Mouse (Mus musculus) neural tube, embryonic 11.5 days (tissue): ENCODE measurements at regions not wholly inside any gene's neighbourhood (a gene's known extent, or its start where the extent isn't known, plus 50 kb on each side); places are given as distances from the start of the nearest gene placed in this dataset.

Experiments
- ATAC-seq: fragments of 200-750 bp; cut with Nextera tagmentation; 2 replicates; pipeline ENCODE4 v1.8.0; 2017; ENCODE audit warnings: moderate number of reproducible peaks, mild to moderate bottlenecking, moderate TSS enrichment, moderate library complexity; ENCODE audit not compliant: insufficient read depth, low FRiP score, low TSS enrichment
- DNase-seq: peaks from one replicate; pipeline ENCODE4 v3.0.0-alpha.2; 2015; ENCODE audit warnings: low spot score
- H3K27ac ChIP-seq: fragments of 300-500 bp; sonication (generic); 2 replicates; pipeline ENCODE4 v1.5.1; 2014; ENCODE audit warnings: low read depth, mild to moderate bottlenecking, low read length
- H3K27me3 ChIP-seq: fragments of 300-500 bp; sonication (generic); 2 replicates; pipeline ENCODE4 v1.6.1; 2014; ENCODE audit warnings: mild to moderate bottlenecking, low read length, mixed read lengths; ENCODE audit not compliant: control insufficient read depth, insufficient read depth
- H3K36me3 ChIP-seq: fragments of 300-500 bp; sonication (generic); 2 replicates; pipeline ENCODE4 v1.6.1; 2014; ENCODE audit warnings: mild to moderate bottlenecking, low read length, moderate library complexity, mixed read lengths; ENCODE audit not compliant: control insufficient read depth, insufficient read depth
- H3K4me1 ChIP-seq: fragments of 300-500 bp; sonication (generic); 2 replicates; pipeline ENCODE4 v1.6.1; 2014; ENCODE audit warnings: low read length, mixed read lengths; ENCODE audit not compliant: control insufficient read depth, insufficient read depth
- H3K4me2 ChIP-seq: fragments of 300-500 bp; sonication (generic); 2 replicates; pipeline ENCODE4 v1.6.1; 2014; ENCODE audit warnings: low read depth, mild to moderate bottlenecking, moderate library complexity
- H3K4me3 ChIP-seq: fragments of 300-500 bp; sonication (generic); 2 replicates; pipeline ENCODE4 v1.5.1; 2014; ENCODE audit warnings: low read depth, low read length
- H3K9ac ChIP-seq: fragments of 300-500 bp; sonication (generic); 2 replicates; pipeline ENCODE4 v1.6.1; 2014; ENCODE audit warnings: mild to moderate bottlenecking, low read length
- H3K9me3 ChIP-seq: fragments of 300-500 bp; sonication (generic); 2 replicates; pipeline ENCODE4 v1.6.1; 2016; ENCODE audit warnings: low read length; ENCODE audit not compliant: control insufficient read depth
- WGBS: fragments of 180-500 bp; shearing (Covaris S2); extraction: QIAGEN DNeasy Blood & Tissue Kit; methylation state at CpG from one replicate; pipeline ENCODE4 v1.1.7; 2014; 5-methylcytosine and 5-hydroxymethylcytosine counted together

DNA sequence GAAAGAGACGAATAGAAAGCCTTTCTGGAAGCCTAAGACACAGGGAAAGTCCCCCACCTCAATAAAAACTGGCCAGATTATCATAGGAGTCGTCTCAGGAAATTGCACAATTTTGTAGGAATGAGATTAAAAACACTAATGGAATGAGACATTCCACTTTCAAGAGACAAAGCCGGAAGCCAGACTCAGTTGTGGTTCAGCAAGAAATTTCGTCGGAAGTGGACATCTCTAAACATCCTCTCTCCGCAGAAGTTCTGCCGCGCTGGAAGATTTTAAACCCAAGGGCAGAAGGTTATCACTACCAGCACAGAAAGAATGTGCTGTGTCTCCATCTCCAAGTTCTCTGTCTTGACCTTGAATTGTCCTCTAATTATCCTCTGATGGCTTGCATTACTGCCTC is 63.5 kb upstream of the Lnx1 start:
- no peak for DNase-seq
- Histone ChIP-seq H3K4me2 (no peak overlapping the region), H3K9ac (no peak overlapping the region), H3K9me3 (no peaks in the 10 kb centered on the region), H3K27me3 (no peaks in the 10 kb centered on the region), H3K36me3 (no peaks in the 10 kb centered on the region), H3K4me3 (no peak overlapping the region), H3K27ac (no peak overlapping the region), H3K4me1 (peaks cover 3% of the 10 kb centered on the region; the same call in 1 of the 2 replicates)
- WGBS = 90% methylated on average over 8 of the region's 8 CpGs
- no peak for ATAC-seq

GRCm38 (mm10) chr5:74765061-74765767 is 62.5 kb upstream of the Lnx1 start:
- Histone ChIP-seq H3K9me3 (no peaks in the 10 kb centered on the region), H3K36me3 (no peaks in the 10 kb centered on the region), H3K4me3 (no peak overlapping the region), H3K4me1 (peaks cover 3% of the 10 kb centered on the region; the same call in 1 of the 2 replicates), H3K9ac (no peak overlapping the region), H3K4me2 (no peak overlapping the region), H3K27ac (no peak overlapping the region), H3K27me3 (no peaks in the 10 kb centered on the region)
- no peak for ATAC-seq
- no peak for DNase-seq
- WGBS = 50% methylated on average over 9 of the region's 9 CpGs

DNA sequence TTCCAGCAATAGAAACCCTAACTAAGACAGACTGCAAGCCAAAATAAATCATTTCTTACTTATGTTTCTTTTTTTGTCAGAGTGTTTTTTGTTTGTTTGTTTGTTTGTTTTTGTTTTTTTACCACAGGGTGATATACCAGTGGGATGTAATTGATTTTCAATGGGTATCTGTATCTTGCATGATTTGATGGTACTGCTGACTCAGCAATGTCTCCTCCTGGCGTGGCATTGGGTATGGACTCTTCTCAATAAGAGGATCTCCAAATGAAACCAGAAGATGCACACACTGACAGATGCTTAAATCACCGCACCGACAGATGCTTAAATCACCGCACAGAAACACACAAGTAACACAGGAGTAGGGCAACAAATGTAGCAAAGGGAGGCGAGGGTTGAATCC is 54.8 kb upstream of the Lnx1 start:
- no peak overlapping the region for H3K27ac ChIP-seq
- no peaks in the 10 kb centered on the region for H3K4me1 ChIP-seq
- no peaks in the 10 kb centered on the region for H3K27me3 ChIP-seq
- H3K9ac ChIP-seq = no peak overlapping the region
- DNase-seq (no peak), ATAC-seq (no peak)
- H3K4me2 ChIP-seq = no peak overlapping the region
- H3K36me3 ChIP-seq = no peaks in the 10 kb centered on the region
- no peaks in the 10 kb centered on the region for H3K9me3 ChIP-seq
- H3K4me3 ChIP-seq = no peak overlapping the region
- WGBS = 89% methylated on average over 5 of the region's 5 CpGs

GRCm38 (mm10) chr5:74752961-74753360 is 50.2 kb upstream of the Lnx1 start:
- no peak overlapping the region for H3K9ac ChIP-seq
- DNase-seq = no peak
- no peak overlapping the region for H3K4me2 ChIP-seq
- H3K4me1 ChIP-seq = no peaks in the 10 kb centered on the region
- no peaks in the 10 kb centered on the region for H3K9me3 ChIP-seq
- H3K36me3 ChIP-seq = no peaks in the 10 kb centered on the region
- no peaks in the 10 kb centered on the region for H3K27me3 ChIP-seq
- ATAC-seq = no peak
- H3K4me3 ChIP-seq = no peak overlapping the region
- WGBS = 94% methylated on average over 3 of the region's 3 CpGs
- H3K27ac ChIP-seq = no peak overlapping the region
